Mouse (Mus musculus): Measurements from ENCODE around the gene Mif4gd.

DNA sequence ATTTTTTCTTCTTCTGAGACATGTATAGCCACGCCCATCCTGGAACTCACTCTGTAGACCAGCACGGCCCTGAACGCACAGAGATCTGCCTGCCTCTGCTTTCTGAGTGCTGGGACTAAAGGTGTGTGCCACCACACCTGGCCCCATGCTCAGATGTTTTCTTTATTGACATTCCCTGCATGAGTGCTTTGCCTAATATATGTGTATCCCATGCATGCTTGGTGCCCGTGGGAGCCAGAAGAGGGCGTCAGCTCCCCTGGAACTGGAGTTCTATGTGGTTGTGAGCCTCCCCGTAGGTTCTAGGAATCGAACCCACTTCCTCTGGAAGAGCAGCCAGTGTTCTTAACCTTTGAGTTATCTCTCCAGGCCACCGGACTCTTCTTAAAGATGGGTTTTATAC, 22.3 kb upstream of the Mif4gd start:
- no peak for TF ChIP-seq POLR2A (IDR thresholded peaks at IDR 0.05; ENCODE audit: control insufficient read depth in 1 of 2, insufficient read depth in 1 of 2, low read depth in 1 of 2, low read length in 2 of 2, poor library complexity in 1 of 2)
- no peak for TF ChIP-seq ZMIZ1 (IDR thresholded peaks at IDR 0.05; ENCODE audit: low read depth, low read length)
- no peak for TF ChIP-seq BHLHE40 (IDR thresholded peaks at IDR 0.05; ENCODE audit: borderline replicate concordance, low read depth, low read length)
- no peak for TF ChIP-seq TAL1 (IDR thresholded peaks at IDR 0.05; ENCODE audit: low read length)
- no peak for TF ChIP-seq POLR2AphosphoS5 (IDR thresholded peaks at IDR 0.05; ENCODE audit: borderline replicate concordance, low read depth, low read length)
- TF ChIP-seq USF2 (IDR thresholded peaks at IDR 0.05; ENCODE audit: borderline replicate concordance in 1 of 2, insufficient read depth in 1 of 2, low read depth in 1 of 2, low read length in 2 of 2) = no peak
- no peak for TF ChIP-seq EP300 (IDR thresholded peaks at IDR 0.05; ENCODE audit: low read depth in 1 of 2, low read length in 2 of 2)
- TF ChIP-seq CTCF (IDR thresholded peaks at IDR 0.05 in 2 of 3, conservative IDR thresholded peaks at IDR 0.05 in 1 of 3; ENCODE audit: control insufficient read depth in 1 of 3, insufficient read depth in 1 of 3, low read depth in 2 of 3, low read length in 3 of 3, poor library complexity in 1 of 3, severe bottlenecking in 1 of 3) = peak in 2 of 3 experiments; percentile 37 to 46; a peak in 4 of 6 replicates
- TF ChIP-seq UBTF (IDR thresholded peaks at IDR 0.05; ENCODE audit: borderline replicate concordance, insufficient read depth, low read depth, low read length) = no peak
- TF ChIP-seq MAFK (IDR thresholded peaks at IDR 0.05; ENCODE audit: borderline replicate concordance, low read depth, low read length) = no peak
- no peak for TF ChIP-seq USF1 (IDR thresholded peaks at IDR 0.05; ENCODE audit: low read depth, low read length)
- no peak for TF ChIP-seq ZC3H11A (IDR thresholded peaks at IDR 0.05; ENCODE audit: low read depth, low read length)

Measured in MEL (cell line).